Mouse (Mus musculus) E14TG2a.4 (cell line): ENCODE measurements around the gene Tmem202.

Experiments used
- H3K27me3 ChIP-seq: 2 replicates; pipeline ENCODE4 v1.6.1; 2014; ENCODE audit warnings: low read length, control low read depth; ENCODE audit not compliant: insufficient read depth
- H3K36me3 ChIP-seq: 2 replicates; pipeline ENCODE4 v1.6.1; 2014; ENCODE audit warnings: low read length, control low read depth; ENCODE audit not compliant: insufficient read depth
- H3K4me1 ChIP-seq: replicated peaks from 2 replicates; pipeline ENCODE4 v1.6.1; 2014; ENCODE audit warnings: low read depth, low read length, control low read depth
- H3K4me3 ChIP-seq: replicated peaks from 2 replicates; pipeline ENCODE4 v1.5.1; 2014; ENCODE audit warnings: mild to moderate bottlenecking, low read length
- H3K9me3 ChIP-seq: 2 replicates; pipeline ENCODE4 v1.6.1; 2014; ENCODE audit warnings: low read length, control low read depth
- CTCF ChIP-seq: conservative IDR thresholded peaks from 2 replicates; pipeline ENCODE4 v1.5.1; 2014; ENCODE audit warnings: low read length
- NANOG ChIP-seq: IDR thresholded peaks from 2 replicates; pipeline ENCODE4 v1.6.1; 2014; ENCODE audit warnings: borderline replicate concordance, low read length, mixed read lengths
- POU5F1 ChIP-seq: IDR thresholded peaks from 2 replicates; pipeline ENCODE4 v1.6.1; 2014; ENCODE audit warnings: low read length, borderline replicate concordance

Tmem202 gene

DNA sequence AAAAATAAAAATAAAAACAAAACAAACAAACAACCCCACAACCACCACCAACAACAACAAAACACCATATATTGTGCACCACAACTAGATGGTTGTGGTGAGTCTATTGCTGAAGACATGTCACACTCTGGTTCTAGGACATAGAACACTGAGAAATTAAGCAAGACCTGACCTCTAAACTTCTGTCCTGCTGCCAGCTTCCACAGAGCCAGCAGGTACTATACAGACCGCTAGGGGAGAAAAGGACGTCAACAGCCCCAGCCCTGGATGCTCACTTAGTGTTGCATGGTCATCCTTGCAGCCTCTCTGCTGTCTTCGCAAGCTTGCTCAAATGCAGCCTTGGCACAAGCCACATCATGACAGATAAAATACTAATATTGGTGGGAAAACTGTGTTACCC is 12.1 kb downstream of the Tmem202 start:
- H3K36me3 ChIP-seq, result no peaks in the 10 kb centered on the region
- H3K4me1 ChIP-seq, result peaks cover 27% of the 10 kb centered on the region
- H3K4me3 ChIP-seq, result no peak overlapping the region
- H3K9me3 ChIP-seq, result no peaks in the 10 kb centered on the region
- H3K27me3 ChIP-seq, result 0 out of 2 replicates have a peak, but pooled peaks cover 2% of the 10 kb centered on the region
- no peak for TF ChIP-seq NANOG
- no peak for TF ChIP-seq CTCF
- TF ChIP-seq POU5F1, result no peak

DNA sequence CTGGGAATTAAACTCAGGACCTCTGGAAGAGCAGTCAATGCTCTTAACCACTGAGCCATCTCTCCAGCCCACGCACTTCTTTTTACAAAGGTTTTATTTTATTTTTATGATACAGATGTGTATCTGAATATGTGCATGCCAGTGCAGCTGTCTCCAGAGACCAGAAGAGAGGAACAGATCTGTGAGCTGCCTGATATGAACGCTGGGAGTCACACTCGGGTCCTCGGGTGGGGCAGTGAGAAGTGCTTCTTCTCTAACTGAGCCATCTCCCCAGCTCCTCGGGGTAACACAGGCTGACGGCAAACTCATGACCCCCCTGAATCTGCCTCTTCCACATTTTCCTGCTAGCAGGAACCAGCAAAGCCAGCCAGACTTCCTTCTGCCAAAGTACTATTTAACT is 12.9 kb downstream of the Tmem202 start:
- H3K4me3 ChIP-seq, result no peak overlapping the region
- TF ChIP-seq NANOG (no peak), CTCF (no peak), POU5F1 (no peak)
- 0 out of 2 replicates have a peak, but pooled peaks cover 2% of the 10 kb centered on the region for H3K27me3 ChIP-seq
- no peaks in the 10 kb centered on the region for H3K36me3 ChIP-seq
- peaks cover 18% of the 10 kb centered on the region for H3K4me1 ChIP-seq
- H3K9me3 ChIP-seq, result no peaks in the 10 kb centered on the region

DNA sequence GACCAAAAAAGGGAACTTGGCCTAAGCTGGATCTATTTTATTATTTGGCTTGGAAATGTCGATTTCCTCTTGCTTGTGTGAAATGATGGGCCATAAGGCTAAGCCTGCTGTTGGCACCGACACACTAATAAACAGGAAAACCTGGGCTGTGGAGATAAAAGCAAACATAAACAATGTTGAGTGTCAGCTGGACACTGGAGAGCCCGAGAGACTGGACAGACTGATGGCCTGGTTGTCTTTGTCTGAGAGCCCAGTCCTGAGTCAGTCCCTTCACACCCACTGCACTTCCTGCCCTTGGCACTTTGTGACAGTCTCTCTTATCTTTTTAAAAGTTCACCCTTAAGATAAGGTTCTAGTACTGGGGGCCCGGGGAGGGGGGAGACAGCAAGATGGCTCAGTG is 16.7 kb downstream of the Tmem202 start:
- TF ChIP-seq POU5F1 (no peak), NANOG (no peak), CTCF (no peak)
- H3K4me1 ChIP-seq, result no peaks in the 10 kb centered on the region
- H3K4me3 ChIP-seq, result no peak overlapping the region
- no peaks in the 10 kb centered on the region for H3K36me3 ChIP-seq
- peaks cover 2% of the 10 kb centered on the region; the same call in 1 of the 2 replicates for H3K27me3 ChIP-seq
- no peaks in the 10 kb centered on the region for H3K9me3 ChIP-seq

DNA sequence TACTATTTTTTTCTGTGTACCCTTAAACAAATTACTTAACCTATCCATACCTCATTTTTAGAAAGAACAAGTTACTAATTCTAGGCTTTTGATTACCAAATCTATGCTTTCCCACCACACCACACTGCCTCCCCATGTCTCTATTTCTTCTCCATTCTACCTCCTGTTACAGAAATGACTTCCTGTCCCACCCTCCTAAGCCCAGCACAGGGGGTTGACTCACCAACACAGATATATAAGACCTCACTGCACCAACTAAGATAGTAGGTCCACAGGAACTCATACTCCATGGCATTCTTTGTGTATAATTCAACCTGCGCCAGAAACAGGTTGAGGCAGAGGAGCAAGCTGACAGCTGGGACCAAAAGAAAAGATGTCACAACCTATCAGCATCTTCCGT is 20.3 kb downstream of the Tmem202 start:
- H3K4me3 ChIP-seq, result no peak overlapping the region
- no peaks in the 10 kb centered on the region for H3K9me3 ChIP-seq
- peaks cover 5% of the 10 kb centered on the region for H3K27me3 ChIP-seq
- no peaks in the 10 kb centered on the region; the same call in 1 of the 2 replicates for H3K4me1 ChIP-seq
- TF ChIP-seq CTCF (no peak), NANOG (no peak), POU5F1 (no peak)
- H3K36me3 ChIP-seq, result no peaks in the 10 kb centered on the region

DNA sequence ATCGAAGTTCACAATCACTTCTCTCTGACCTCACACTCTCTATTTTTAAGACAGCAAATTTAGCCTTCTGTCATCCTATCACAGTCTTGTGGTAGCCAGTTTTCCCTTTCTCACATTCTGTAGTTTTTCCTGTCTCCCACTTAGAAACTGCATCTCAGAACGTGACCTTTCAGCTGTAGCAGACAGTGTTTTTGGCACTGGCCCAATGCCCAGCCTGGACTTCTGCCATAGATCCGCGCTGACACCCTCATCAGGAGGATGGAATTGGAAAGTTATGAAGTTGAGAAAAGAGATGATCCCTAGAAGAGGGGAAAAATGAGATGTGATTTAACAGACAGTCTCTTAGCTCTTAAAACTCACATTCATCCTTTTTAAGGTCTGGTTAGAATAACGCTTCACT is 20.7 kb downstream of the Tmem202 start:
- Histone ChIP-seq H3K27me3 (peaks cover 5% of the 10 kb centered on the region), H3K4me3 (no peak overlapping the region), H3K9me3 (no peaks in the 10 kb centered on the region), H3K36me3 (no peaks in the 10 kb centered on the region), H3K4me1 (no peaks in the 10 kb centered on the region; the same call in 1 of the 2 replicates)
- TF ChIP-seq POU5F1, result no peak
- no peak for TF ChIP-seq NANOG
- TF ChIP-seq CTCF, result no peak

DNA sequence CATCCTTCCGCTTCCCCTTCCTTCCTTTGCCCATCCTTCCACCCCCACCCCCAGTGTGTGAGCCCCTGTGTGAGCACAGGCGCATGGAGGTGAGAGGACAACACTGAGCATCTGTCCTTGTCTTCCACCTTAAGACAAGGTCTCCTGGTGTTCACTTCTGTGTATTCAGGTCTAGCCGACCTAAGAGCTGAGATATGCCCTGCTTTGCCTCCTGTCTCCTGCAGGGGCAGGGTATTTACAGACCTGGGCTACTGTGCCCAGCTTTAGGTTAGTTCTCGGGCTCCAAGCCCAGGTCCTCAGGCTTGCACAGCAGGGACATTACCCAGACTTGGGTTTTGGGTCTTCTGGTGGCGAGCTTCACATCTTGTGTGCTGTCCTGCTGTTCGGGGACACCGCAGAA is 22.5 kb downstream of the Tmem202 start:
- 0 out of 2 replicates have a peak, but pooled peaks have one; percentile 5 for TF ChIP-seq CTCF
- no peak for TF ChIP-seq POU5F1
- Histone ChIP-seq H3K4me1 (no peaks in the 10 kb centered on the region; the same call in none of the 2 replicates), H3K36me3 (no peaks in the 10 kb centered on the region), H3K4me3 (no peak overlapping the region), H3K27me3 (peaks cover 9% of the 10 kb centered on the region), H3K9me3 (no peaks in the 10 kb centered on the region)

DNA sequence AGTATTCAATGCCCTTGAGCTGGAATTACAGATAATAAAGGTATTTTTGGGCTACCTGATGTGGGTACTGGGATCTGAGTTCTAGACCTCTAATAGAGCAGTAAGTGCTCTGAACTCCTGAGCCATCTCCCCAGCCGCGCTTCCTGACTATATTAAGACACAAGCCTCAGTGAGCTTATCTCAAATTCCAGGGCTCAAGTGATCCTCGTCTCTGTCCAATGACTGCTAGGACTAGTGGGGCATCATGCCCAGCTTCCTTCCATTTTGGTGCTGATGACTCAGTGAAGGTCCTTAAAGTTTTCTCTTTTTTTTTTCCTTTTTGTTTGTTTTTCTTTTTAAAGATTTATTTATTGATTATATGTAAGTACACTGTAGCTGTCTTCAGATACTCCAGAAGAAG is 24.6 kb downstream of the Tmem202 start:
- Histone ChIP-seq H3K36me3 (no peaks in the 10 kb centered on the region), H3K4me3 (no peak overlapping the region), H3K9me3 (no peaks in the 10 kb centered on the region), H3K4me1 (no peaks in the 10 kb centered on the region; the same call in none of the 2 replicates), H3K27me3 (peaks cover 9% of the 10 kb centered on the region)
- TF ChIP-seq POU5F1 (no peak), CTCF (no peak), NANOG (no peak)

DNA sequence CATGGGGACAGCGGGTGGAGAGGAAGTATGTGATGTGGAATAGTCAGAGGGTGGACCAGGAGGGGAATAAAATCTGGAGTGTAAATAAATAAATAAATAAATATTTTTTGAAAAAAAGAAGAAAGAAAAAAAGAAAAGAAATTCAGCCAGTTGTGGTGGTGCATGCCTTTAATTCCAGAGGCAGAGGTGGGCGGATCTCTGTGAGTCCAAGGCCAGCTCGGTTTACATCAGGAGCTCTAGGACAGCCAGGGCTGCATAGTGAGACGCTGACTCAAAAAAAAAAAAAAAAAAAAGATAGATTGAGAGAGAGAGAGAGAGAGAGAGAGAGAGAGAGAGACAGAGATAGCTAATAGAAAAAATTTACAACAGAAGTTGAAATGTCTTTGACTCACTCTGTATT is 27.3 kb downstream of the Tmem202 start:
- Histone ChIP-seq H3K36me3 (no peaks in the 10 kb centered on the region), H3K27me3 (peaks cover 9% of the 10 kb centered on the region; the same call in 1 of the 2 replicates), H3K4me3 (no peak overlapping the region), H3K4me1 (peaks cover 9% of the 10 kb centered on the region), H3K9me3 (no peaks in the 10 kb centered on the region)
- TF ChIP-seq NANOG (no peak), CTCF (no peak), POU5F1 (no peak)

DNA sequence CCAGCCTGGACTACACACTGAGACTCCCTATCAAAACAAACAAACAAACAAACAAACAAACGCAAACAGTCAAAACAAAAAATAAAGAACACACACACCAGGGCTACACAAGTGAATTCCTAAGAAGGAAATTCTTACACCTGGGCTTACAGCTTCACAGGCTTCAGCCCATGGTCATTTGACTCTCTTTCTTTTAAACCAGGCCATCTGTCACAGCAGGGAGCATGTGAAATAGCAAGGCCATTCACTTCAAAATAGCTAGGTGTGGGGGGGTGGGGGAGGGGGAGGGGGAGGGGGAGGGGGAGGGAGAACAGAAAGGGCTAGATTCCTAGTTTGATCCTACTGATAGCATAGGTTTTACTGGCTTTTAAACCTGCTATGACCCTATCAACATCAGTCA is 31.5 kb downstream of the Tmem202 start:
- H3K27me3 ChIP-seq, result no peaks in the 10 kb centered on the region
- TF ChIP-seq CTCF (no peak), POU5F1 (no peak), NANOG (no peak)
- H3K9me3 ChIP-seq, result no peaks in the 10 kb centered on the region
- H3K36me3 ChIP-seq, result no peaks in the 10 kb centered on the region
- peaks cover 9% of the 10 kb centered on the region for H3K4me1 ChIP-seq
- no peak overlapping the region for H3K4me3 ChIP-seq
